Mouse (Mus musculus) cerebellum, adult 2 months (tissue): ENCODE results near the gene Ccdc87.

Source experiments
- CTCF ChIP-seq: fragments of 200-500 bp; IDR thresholded peaks from 2 replicates; pipeline ENCODE4 v1.5.1; 2011; ENCODE audit warnings: low read depth, mild to moderate bottlenecking, control low read depth, low read length, moderate library complexity, borderline replicate concordance; ENCODE audit not compliant: insufficient read depth
- POLR2A ChIP-seq: fragments of 200-500 bp; IDR thresholded peaks from 2 replicates; pipeline ENCODE4 v1.6.1; 2011; ENCODE audit warnings: low read length, control low read depth, borderline replicate concordance; ENCODE audit not compliant: insufficient read depth

- TF ChIP-seq CTCF (no peak), POLR2A (no peak)
Observed at GRCm38 (mm10) chr19:4802691-4803091, 36.5 kb upstream of the Ccdc87 start.
